Mouse (Mus musculus): ENCODE data around the gene Zcchc8.
A peak's percentile ranks its signal among the peaks of the same experiment; 100 is the strongest.
"Not testable (repeated sequence)": the region's sequence is repeated elsewhere in the genome, so short reads cannot be mapped to it uniquely, and the experiment has no call there.

The Zcchc8 gene

DNA sequence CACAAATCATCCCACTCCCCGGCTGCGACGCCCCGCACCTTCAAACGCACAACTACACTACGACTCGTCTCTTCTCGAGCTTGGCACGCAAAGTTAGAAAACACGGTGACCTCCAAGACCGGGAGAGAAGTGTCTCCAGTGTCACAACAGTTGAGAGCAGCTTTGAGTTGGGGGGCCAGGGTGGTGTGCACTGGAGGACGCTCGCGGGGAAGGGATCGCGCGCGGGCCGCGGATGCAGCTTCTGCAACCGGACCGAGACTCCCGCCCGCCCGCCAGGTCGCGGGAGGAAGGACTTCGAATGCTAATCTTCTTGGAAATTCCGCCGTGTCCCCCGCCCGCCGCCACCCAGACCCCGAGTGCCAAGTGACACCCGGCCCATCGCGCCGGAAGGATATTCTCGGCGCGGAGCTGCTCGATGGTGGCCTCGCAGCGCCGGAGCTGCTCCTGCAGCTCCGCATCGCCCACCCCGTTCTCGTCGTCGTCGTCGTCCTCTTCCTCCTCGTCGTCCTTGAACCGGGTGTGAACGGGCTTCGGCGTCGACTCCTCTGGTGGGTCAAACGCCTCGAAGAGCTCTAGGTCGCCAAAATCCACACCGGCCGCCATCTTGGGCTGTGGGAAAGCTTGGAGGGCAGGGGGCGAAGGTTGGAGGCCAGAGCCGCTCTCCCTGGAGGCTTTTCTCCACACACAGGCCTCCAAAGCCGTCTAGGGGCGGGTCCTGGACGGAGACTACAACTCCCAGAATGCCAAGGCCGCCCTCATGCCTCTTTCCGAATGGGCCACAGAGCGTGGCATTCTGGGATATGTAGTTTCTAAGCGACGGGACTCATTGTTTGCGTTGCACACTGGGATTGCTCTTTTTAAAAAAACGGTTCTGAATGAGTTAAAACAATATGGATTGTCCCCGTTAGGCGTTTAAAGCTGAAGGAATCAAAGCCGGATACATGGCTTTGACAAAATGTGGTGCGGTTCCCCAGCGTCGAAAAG lies at the start of gene Zcchc8:
TSS of gene Zcchc8 (minus strand) at position 773 of the 984 bp plus-strand sequence.
- DNase-seq (ENCODE audit: low spot score in 2 of 2): peak; percentile 95 to 98

DNA sequence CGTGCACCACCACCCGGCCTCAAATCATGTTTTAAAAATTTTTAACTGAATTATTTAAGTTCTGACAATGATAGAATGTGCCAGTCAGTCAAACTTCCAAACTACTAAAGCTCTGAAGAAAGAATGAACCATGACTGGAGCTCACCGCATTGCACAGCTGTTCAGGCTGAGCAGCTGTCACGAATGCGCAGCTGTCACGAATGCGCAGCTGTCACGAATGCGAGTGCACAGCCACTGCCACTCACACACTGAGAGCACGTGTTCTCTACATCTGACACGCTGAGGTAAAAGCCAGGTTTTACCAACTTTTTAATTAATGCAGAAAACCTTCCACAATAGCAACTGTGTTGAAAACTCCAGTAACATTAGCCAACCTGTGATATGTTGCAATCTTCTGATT lies 45.6 kb upstream of the Zcchc8 start:
- not testable (repeated sequence) for DNase-seq (ENCODE audit: low spot score in 2 of 2)

- DNase-seq (ENCODE audit: low spot score in 2 of 2): no peak
Observed at GRCm38 (mm10) chr5:123765506-123765905, 44.6 kb upstream of the Zcchc8 start.

DNA sequence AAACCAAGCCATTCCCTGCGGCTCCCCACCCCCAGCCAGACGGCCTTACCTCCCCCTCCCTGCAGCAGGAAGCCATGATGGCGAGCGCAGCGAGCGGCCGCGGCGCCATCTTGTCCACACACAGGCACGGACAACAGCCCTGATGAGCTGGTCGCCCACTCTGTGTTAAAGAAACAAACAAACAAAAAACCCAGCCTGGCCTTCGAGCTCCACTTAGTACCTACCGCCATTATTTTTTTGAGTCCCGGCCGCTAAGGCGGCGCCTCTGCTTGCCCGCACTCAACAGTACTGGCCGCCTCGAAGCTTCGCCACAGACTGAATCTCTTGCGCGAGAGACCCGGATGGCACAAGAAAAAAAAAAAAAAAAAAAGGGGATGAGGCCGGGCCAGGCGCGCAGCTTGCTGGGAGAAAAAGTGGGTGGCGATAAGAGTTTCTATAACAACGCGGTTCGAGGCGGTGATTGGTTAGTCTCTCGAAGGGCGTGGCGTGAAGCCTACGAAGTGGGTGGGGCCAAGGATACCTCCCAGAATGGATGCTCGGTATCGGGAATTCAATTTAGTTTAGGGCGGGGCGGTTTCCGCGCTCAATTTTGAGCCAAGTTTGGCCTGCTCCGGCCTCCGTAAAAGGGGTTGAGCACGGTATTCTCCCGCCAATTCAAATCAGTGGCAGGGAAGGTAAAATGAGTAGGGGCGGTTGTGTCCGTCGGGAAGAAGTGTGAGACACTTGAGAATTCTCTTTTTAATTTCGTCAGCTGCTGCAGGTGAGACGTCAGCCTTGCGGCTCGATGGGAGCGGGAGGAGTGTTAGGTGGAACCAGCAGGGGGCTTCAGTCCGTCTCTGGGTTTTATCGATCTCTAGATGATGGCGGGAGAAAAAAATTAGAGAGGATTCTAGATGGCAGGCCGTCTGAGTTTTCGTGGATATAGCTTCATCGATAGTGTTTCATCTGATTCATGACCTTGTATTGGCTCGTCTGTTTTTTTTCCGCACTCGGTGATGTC lies 28.5 kb upstream of the Zcchc8 start, which contains the start of the genes Rsrc2 and Kntc1:
TSS of gene Rsrc2 (minus strand) at position 350 of the 1,000 bp plus-strand sequence.
TSS of gene Kntc1 (plus strand) at position 652 of the 1,000 bp plus-strand sequence.
- peak; percentile 97 to 99 for DNase-seq (ENCODE audit: low spot score in 2 of 2)

DNA sequence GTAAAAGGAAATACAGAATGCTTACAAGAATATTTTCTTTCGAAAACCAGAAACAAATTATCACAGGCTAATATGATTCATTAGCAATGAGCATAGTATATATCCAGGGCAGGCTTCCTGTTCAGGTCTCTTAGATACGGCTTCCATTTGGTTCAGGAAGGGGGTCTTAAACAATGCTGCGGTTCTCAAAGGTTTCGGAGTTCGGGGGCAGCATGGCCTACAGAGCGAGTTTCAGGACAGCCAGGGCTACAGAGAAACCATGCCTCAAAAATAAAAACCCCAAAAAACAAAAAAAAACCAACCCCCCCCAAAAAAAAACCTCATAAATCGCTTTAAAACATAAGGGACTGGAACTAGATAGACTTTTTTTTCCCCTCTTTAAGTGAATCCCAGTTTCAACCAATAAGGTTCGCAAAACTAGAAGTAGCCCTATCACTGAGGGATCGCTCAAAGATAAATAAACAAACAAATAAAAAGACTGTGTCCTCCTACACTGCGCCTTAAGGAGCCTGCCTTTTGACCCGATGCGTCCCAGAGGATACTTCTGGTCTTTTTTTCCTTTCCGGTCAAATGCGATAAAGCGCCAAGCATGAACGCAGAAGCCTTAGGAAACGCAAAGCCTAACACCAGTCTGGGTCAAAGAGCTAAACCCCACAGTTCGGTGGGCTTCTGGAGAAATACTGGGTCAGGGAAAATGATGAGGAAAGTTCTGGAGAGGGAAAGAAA lies 27.6 kb upstream of the Zcchc8 start:
- DNase-seq (ENCODE audit: low spot score in 2 of 2): no peak

- DNase-seq (ENCODE audit: low spot score in 2 of 2): no peak
Observed at GRCm38 (mm10) chr5:123747604-123748003, 26.7 kb upstream of the Zcchc8 start.

GRCm38 (mm10) chr5:123746253-123746652 lies 25.4 kb upstream of the Zcchc8 start:
- DNase-seq (ENCODE audit: low spot score in 2 of 2): no peak

GRCm38 (mm10) chr5:123744358-123744757 lies 23.5 kb upstream of the Zcchc8 start:
- no peak for DNase-seq (ENCODE audit: low spot score in 2 of 2)

- no peak for DNase-seq (ENCODE audit: low spot score in 2 of 2)
Observed at GRCm38 (mm10) chr5:123730981-123731380, 10.1 kb upstream of the Zcchc8 start.

- DNase-seq (ENCODE audit: low spot score in 2 of 2): not testable (repeated sequence)
Observed at GRCm38 (mm10) chr5:123723816-123724215, 2.9 kb upstream of the Zcchc8 start.

DNA sequence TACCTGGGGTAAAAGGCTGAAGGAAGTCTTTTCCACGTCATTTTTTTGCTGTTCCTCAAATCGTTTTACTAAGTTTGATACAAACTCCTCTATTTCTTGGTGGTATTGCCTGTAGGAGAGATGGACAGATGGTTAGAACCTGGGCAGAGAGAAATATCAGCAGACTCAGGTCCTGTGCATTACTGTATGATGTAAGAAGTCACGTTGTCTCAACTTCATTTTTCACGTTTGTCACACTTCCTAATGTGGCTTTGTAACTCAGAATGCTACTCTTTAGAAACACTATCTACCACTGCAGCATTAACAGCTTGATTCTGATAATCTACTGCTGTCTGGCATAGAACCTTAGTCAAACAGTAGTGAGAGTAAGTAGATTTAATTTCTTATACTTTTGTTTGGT lies 6.3 kb downstream of the Zcchc8 start:
- DNase-seq (ENCODE audit: low spot score in 2 of 2): no peak

DNA sequence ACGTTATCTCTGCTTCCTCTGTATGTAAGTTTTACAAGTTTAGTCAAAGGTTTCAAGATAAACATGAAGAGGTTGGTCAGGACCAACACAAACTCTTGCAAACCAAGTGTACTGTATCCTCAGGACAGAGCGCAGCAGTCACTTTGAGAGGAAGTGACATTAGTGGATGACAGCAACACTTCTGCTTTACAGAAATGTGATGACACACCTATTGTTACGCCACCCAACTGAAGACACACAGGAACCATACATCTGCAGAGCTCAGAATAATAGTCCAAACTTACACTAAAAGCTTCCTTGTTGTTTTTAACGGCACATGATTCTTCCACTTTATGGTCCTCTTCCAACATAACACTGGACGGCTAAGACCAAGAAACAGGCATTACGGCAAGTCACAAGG lies 7.1 kb downstream of the Zcchc8 start:
- DNase-seq (ENCODE audit: low spot score in 2 of 2): no peak

DNA sequence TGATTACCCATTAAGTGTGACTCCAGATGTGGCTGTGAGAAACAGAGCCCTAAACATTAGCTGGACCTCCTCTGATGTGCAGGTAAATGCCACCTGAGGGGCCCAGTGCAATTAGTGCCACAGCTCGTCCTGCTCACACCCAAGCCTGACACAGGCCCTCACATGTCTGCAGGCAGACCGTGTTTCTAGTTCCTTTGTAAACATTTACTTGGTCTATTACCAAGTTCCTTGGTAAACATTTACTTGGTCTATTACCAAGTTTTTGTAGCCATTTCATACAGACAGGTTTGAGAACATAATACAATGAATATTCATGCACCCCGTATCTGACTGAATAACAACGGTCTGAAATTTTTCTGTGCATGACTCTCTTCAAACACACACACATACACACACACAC lies 11.3 kb downstream of the Zcchc8 start:
- no peak for DNase-seq (ENCODE audit: low spot score in 2 of 2)

DNA sequence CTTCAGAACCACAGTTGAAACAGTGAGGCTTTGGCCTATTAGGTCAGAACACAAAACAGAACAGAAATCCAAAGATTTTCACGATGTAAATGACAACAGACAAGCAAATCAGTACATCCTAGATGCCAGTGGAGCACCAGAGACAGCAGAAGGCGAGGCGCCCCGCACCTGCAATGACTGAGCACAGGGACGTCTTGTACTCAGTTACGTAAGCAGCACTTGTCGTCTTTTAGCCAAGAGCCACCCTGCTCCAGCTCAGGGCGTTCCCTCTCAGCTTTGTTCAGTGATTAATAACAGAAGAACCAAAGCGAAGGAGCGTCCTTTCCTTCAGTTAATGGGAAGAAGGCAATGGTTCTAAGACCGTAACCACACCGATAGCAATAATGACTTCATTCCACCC lies 12.3 kb downstream of the Zcchc8 start:
- DNase-seq (ENCODE audit: low spot score in 2 of 2): no peak

DNA sequence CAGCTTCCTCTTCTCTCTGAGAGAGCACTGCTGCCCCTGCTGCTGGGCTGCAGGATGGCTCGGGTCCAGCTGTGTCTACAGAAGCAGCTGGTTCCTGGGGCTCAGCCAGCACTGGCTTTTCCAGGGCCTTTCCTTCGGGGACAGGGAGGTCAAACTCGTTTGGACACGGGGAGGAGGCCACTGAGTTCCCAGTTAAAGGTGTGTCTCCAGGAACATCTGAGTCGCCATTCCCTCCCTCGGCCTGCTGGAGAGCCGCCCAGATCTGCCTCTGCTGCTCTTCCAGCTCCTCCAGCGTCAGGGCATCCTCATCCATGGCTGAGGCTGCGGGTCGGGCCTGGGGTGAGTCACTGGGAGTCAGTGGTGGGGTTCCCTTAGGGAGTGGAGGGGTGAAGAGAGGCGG lies 20.3 kb downstream of the Zcchc8 start:
- peak; percentile 25 to 33 for DNase-seq (ENCODE audit: low spot score in 2 of 2)

- DNase-seq (ENCODE audit: low spot score in 2 of 2): peak; percentile 57 to 59
Observed at GRCm38 (mm10) chr5:123699198-123699597, 21.7 kb downstream of the Zcchc8 start.

GRCm38 (mm10) chr5:123696961-123697360 lies 23.9 kb downstream of the Zcchc8 start:
- no peak for DNase-seq (ENCODE audit: low spot score in 2 of 2)

GRCm38 (mm10) chr5:123696244-123696643 lies 24.7 kb downstream of the Zcchc8 start:
- DNase-seq (ENCODE audit: low spot score in 2 of 2): no peak

DNA sequence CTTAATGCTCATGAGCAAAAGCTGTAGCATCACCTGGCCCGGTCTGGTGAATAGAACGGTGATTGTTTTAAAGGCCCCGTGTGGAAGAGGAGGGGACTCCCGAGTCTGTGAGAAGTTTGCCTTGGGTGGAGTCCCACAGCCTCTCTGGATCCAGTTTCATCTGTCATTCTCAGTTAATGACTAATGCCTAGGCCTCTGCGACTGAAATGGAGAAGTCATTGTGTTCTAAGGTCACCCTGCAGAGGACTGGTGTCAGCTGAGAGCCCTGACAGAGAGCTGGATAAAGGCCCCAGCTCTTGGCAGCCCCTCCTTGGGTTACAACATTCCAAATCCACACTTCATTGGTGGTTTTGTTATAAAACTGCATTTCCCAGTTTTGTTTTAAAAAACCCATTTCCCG lies 26.4 kb downstream of the Zcchc8 start:
- DNase-seq (ENCODE audit: low spot score in 2 of 2): no peak

DNA sequence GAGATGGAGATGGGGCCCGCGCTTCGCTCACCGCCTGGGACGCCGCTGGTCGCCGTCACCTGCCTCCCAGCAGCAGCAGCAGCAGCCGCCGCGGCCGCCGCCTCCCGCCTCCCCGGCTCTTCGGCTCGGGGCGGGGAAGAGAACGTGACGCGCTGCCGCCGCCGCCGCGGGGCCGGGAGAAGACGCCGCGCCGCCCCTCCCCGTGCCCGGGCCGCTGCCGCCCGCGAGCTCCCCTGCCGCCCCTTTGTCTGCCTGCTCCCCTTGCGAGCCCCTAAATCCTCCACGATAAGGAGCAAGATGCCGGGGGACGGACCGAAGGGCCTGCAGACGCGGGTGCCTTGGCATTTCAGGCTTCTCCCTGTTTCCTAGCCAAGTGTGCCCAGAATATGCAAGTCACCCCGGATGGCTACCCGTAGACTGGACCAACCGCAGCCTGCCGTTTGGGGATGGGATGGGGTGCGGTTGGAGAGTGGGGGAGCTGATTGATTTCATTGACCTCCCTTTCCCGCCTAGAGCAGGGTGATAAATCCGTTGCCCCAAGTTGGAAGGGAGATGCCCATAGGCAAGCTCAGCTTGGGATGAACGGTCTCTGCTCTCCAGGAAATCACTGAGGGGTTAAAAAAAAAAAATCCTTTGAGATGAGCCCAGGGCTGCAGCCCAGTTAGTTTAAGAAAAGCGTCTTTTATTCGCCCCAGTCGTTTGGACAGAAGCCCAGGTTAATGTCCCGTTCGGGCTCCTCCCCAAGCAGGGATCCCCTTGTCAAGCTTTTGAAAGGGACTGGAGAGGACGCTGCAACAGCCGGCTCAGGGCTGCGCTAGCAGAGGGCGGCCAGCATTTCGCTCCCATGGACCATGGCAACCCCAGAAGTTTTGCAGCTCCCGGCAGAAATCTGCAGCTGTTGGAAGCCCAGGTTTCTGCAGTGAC lies 36.4 kb downstream of the Zcchc8 start, which contains the start of gene Clip1:
TSS of gene Clip1 (minus strand) at position 398 of the 924 bp plus-strand sequence.
- DNase-seq (ENCODE audit: low spot score in 2 of 2): peak; percentile 75 to 81
